Comparison of ENCODE assay signal across 21 mouse cellular contexts in the genomic region with DNA sequence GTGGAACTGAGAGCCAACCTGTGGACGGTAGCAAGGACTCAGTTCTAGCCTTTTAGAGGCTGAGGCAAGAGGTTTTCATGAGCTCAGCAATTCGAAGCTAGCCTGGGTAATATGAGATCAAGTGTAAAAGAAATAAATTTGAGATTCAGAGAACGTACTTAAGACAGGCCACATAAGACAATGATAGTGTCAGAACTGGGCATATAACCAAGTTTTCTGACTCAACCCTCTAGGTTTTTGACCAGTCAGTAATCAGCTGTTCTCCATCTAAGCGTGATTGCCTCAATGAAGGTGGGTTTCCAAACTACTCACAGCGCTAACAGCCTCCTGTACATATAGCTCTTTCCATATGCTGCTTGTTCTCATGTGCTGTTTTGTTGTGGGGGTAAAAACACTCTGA. TPM values are rescaled to one million over a fixed set of nuclear protein-coding genes. Genes with fewer than 3 reads are reported as not detected.
"Had no signal": no experiment of that assay in that cellular context is flagged by ENCODE, and none has a peak within 500 bp of the region (broad histone marks: within the 10 kb centered on the region; RNA-seq: fewer than 3 reads in every experiment).

No protein-coding gene starts in this region.

- DNase-seq: heart, postnatal 10 days; heart, postnatal 14 days; heart, postnatal 36 days; heart, postnatal 4 days; kidney, adult 11 months; kidney, adult 18-20 months; kidney, adult 2 months; kidney, adult 9 months; kidney, postnatal 10 days; kidney, postnatal 14 days; kidney, postnatal 36 days; kidney, postnatal 4 days; layer of hippocampus, adult 9-11 months; layer of hippocampus, postnatal 36 days had no signal

- ATAC-seq: hindbrain, embryonic 16.5 days; hindbrain, postnatal 0 days; inflammation-experienced regulatory T-cells, adult 6 months; intestine, embryonic 15.5 days; intestine, embryonic 16.5 days; intestine, postnatal 0 days had no signal

RNA-seq across cellular contexts. Expression of gene Cldn10, which starts 54.6 kb away (rescaled TPM):
- total RNA-seq: hematopoietic stem cell, adult 5-6 weeks had no signal
